Mouse (Mus musculus) naive thymus-derived CD4-positive, alpha-beta T cell, adult 2 months (primary cell): ENCODE measurements around the gene Sp100.
"Not testable (repeated sequence)": the region's sequence is repeated elsewhere in the genome, so short reads cannot be mapped to it uniquely, and the experiment has no call there.

Experiments
- DNase-seq: peaks from one replicate; pipeline ENCODE4 v3.0.0-alpha.2; 2011; ENCODE audit warnings: low read depth

The Sp100 gene

DNA sequence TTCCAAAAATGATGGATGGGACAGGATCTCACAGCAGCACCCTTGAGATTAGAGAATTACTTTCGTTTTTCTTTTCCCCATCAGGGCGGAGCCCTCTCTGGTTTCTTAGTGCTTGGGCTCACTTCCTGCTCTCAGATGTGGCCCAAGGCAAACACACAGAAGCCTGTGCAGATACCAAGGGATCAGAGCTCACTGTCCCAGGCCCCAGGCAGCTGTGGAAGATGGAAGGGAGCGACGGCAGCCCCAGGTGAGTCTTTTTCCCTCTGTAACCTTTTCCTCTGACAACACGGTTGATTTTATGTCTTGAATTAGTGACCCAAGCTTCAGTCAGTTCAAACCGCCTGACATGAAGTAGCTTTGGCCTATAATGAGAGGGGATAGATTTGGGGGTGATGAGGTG lies at the start of gene Sp100:
Gene Sp100 (plus strand): TSS at position 108 of the 400 bp plus-strand sequence.
- DNase-seq, result peak; percentile 72

DNA sequence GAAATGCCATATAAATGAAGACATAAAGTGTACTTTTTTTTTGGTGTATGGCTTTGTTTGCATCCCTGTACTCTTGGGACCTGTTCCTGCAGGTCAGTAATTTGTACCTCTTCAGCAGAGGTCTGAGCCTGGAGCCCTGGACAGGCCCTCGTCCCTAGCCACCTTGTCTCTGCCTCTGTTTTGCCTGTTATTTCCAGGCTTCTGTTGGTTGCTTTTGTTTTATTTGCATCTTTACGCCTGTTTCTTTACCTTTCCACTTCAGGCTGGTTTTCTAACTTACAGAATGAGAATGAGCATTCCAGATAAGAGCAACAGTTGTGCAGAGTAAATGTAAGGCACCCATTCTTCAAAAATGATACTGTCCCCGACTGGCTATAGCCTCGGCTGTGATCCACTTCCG lies 49.7 kb upstream of the Sp100 start, which contains the start of gene Sp140:
Gene Sp140 (plus strand): TSS at position 301 of the 400 bp plus-strand sequence.
- DNase-seq, result not testable (repeated sequence)

DNA sequence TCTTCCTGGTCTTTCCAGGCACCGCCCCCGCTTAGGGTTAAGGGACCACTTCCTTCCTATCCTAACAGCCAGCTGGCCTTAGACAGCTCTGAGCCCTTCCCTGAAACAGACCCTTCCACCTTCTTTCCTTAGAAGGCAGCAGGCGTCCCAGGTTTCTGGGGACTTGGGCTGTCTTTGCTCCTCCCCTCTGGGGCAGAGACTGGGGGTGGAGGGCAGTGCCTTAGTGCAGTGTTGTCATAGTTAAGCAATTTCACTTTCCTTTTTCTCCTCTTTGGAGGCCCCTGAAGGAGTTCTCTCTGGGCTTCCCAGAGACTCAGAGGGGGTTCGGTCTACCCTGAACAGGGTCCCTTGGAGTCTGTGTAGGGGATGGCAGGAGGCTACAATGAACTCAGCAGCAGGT lies 49.0 kb upstream of the Sp100 start:
- peak; percentile 44 for DNase-seq

DNA sequence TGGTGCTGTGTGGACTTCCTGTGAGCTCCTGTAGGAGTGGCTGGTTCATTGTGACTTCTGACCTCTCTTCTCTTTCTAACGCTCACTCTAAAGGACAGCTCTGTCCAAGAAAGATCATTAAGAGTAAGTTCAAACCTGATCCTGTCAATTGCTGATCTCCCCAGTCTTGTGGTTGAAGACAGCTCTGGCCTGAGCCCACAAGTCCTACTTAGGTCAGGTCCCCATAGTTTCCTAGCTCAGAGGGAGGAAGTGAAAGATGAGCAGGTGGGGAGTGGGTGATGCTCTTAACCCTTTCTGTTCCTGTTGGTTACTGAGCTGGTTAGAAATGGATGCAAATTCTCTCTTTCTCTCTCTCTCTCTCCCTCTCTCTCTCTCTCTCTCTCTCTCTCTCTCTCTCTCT lies 45.4 kb upstream of the Sp100 start:
- not testable (repeated sequence) for DNase-seq

DNA sequence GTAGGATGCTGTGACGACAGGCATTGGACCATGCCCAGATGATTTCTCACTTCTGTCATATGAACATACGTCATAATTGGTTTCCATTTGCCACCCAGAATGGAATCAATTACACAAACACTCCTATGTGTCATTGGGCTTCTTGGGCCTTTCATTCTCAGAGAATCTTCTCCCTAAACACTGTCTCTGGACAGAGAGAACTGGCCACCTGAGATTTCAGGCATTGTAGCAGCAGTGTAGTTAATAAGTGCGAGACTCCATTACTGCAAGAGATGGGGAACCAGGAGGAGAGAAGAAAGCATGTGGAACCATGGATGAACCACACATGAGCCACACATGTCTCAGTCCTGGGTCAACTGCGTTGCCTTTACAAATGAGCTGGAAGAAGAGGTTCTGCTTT lies 41.4 kb upstream of the Sp100 start:
- DNase-seq, result not testable (repeated sequence)

DNA sequence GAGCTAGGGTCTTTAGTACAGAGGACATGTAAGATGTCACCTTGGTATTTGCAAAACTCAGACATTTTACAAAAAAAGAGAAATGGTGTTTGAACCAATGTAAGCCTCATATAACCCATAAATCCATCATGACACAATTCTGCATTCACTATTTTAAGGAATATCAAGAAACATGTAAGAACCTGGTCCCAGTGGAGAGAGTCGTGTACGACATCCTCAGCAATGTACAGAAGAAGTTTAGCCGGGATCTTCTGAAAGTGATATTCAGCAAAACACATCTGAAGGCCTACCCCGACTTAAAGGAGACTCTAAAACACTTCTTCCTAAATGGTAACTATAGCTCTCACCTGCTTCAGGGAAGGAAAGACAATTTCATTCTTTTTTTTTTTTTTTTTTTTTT lies 39.2 kb upstream of the Sp100 start:
- not testable (repeated sequence) for DNase-seq

DNA sequence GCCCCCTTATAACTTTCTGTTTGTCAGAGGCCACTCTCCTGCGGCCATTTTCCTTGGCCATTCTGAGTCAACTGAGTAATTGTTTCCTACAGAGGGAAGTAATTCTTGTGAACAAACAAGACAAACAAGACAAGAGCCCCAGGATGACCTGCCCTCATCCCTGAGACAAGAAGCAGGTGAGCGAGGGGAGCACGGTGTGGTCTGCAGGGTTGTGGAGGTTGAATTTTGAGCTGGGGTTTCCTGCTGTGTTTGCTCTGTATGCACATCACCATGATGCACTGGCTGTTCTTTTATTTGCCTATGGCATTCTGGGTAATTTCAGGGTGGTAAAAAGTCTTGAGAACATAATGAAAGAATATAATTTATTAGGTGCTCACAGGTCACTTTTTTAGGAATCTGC lies 34.7 kb upstream of the Sp100 start:
- not testable (repeated sequence) for DNase-seq

DNA sequence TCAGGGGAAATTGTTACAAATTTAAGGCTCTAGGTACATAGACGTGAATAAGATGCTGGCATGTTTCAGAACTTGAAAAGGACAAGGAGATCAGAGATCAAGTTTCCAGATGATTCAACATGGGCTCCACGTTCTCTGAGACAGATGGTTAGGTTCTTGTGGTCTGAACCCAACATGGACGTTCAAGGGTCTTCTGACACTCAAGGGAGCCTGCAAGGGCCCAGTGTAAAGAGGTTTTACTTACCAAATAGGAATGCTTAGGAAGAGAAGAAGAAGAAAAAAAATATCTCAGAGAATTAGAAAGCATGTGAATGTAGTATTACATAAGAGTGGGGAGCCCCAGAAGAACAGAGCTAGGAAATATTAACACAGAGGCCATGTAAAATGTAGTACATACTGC lies 34.0 kb upstream of the Sp100 start:
- DNase-seq, result not testable (repeated sequence)

DNA sequence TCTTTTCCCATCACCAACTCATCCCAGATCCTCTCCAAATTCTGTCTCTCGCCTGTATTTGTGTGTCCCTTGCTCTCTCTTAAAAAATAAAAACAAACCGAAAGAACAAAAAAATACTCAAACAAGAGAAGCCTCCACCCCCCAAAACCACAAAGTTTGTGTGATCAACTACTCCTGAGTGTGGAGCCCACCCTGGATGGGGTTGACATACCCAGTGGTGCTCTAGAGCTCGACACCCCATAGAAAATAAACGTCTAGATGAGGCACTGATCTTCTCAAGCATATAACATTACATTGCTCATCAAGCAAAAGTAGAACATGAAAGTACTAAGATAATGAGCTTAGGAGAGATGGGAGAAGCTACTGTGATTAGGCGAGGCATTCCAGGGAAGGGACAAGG lies 32.6 kb upstream of the Sp100 start:
- not testable (repeated sequence) for DNase-seq

DNA sequence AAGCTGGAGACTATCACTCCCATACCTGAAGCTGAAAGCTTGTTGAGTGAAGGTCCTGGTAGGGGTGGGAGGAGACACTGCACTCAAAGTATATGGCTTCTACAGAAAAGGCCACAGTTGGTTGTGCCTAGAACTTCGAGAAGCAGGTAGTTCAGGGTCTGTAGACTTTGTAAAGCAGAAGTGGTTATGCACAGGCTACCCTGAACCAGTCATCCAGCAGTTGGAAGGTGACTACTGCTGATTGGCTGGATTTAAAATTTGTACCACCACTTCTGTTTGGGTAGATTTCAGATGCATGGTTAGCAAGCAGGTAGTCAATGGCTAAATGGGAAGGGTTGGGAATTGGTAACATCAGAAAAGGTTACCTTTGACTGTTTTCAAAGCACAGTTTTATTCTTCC lies 31.1 kb upstream of the Sp100 start:
- not testable (repeated sequence) for DNase-seq

DNA sequence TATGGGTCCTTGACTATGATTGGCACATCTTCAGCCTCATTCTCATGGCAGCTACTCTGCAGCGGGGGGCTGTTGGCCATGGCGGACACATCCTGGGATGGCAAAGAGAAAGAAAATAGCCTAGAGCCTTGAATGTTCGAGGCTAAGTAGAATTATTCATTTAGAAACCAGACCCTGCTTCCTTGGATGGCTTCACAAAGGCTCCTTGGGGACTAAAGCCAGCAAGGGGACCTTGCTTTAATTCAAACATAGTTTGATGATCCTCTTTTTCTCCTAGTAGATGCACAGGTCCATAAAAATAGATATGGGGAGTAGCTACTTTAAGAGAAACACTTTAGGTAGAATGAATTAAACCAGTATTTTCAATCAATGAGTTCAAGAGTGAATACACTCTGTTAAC lies 12.9 kb upstream of the Sp100 start:
- not testable (repeated sequence) for DNase-seq

DNA sequence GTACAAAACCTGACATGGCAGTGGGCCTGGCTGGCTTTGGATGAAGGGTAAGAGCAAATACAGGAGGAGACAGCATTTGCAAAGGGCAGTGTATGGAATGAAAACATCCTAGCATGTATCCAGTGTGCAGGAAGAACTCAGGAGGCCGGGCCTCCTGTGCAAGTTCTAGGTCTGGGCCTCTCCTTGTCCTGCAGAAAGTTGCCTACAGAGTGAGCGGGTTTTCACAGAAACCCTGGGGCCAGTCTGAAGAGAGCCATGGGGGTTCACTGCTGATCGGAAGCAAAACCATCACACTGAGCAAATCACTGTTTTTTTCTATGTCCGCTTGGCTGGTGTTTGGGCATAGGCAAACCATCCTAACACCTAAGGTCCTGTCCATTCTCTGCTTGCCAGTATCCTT lies 11.6 kb upstream of the Sp100 start:
- DNase-seq, result not testable (repeated sequence)

DNA sequence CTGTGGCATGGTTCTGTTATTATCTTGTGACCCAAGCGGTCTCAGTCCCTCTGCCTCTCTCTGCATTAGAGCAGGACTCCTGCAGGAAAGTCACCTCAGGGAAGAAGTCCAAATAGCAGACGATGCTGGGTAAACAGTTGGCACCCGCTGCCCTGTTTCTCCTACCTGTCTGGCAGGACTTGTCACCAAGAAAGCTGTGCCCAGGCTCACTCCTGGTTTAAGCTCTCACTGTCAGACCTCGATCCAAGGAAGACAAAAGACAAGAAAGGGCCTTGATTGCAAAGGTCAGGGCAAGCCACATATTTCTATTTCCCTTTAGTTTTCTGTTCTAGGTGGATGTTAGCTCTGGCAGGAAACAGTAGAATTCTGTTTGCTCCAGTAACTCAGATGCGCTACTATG lies 736 bp downstream of the Sp100 start:
- not testable (repeated sequence) for DNase-seq

DNA sequence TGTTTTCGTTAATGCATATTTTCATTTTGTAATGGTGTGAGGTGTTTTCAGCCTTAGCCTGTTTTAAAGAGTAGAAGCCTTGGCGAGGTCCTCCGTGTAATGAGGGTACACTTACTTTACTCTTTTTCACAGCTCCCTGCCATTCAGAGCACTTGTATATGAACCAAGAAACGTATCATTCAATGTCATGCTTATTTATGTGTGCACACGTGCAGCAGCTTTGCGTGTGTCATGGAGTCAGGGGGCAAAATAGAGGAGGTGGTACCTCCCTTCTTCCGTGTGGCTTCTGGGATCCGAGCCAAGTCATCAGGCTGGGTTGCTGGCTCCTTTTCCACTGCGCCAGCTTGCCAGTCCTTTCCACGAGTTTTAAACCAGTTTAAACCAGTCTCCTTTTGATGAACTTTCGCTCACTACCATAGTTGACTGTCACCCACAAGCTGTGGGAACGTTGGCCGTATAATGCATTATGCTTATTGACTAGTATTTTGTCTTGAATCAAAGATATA lies 2.0 kb downstream of the Sp100 start:
- DNase-seq, result peak; percentile 53

DNA sequence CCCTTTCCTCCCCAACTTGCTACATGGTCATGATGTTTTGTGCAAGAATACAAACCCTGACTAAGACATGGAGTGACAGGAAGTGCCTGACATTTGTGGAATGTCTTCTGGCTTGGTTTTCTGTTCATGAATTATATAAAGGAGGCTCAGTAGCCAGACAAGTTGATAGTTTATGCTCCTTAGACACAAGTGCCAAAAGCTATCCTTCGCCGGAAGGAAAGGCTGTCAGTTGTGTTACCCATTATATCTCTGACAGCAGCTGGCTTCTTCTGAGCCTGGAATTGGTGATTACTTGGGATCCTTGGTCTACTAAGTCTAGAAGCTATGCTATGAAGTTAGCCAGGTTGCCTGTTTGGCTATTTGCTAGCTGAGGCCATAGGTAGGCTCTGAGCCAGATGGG lies 7.4 kb downstream of the Sp100 start:
- not testable (repeated sequence) for DNase-seq

DNA sequence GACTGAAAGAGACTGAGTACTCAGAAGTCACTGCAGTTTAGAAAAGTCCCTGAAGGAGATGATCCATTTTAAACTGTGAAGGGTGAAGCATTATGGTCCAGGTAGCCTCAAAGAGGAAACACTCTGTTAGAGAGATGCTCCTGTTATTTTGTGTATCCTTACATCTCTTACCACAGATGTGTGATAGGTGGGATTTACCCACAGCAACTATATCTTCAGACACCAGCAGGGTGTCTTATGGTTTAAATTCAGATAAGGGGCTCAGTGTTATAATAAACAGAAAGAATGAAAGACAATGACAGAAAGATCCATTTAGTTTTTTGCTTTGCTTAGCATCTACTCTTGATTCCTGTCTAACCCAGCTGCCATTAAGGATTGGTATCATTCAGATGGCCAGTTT lies 14.5 kb downstream of the Sp100 start:
- DNase-seq, result no peak

DNA sequence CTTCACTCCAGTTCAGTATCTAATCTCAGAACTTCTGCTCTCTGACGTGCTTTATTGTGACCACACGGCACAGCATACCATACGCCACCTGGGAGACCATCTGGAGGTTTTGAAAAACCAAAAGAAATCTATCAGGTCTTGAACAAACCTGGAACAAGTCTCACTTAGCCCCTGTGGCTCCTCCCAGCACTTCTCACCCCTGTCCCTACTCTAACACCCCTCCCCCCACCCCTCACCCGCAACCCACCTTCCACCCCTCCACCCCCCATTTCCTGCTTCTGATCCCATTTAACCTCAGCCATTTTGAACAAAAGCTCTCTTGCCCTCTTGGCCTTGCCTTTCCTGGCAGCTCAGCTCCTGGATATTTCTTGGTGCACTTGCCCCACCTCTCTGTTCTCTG lies 30.4 kb downstream of the Sp100 start:
- peak; percentile 59 for DNase-seq

DNA sequence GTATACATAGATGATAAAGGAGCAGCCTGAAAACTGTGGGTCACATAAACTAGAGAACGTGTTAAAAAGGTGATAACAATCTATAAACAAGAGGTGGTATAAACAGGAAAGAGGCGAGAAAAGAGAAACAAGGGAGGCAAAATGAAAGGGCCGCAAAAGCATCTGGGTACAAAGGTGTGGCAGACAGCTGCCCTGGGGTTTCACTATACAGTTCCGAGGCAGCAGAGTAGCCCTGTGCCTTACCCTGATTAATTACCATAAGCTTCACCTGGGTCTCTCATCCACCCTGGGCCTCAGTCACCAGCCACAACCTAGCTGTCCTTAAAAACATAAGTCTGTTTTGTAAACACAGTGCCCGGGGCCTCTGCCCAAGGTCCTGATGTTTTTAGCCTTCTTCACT lies 36.9 kb downstream of the Sp100 start:
- DNase-seq, result peak; percentile 65

DNA sequence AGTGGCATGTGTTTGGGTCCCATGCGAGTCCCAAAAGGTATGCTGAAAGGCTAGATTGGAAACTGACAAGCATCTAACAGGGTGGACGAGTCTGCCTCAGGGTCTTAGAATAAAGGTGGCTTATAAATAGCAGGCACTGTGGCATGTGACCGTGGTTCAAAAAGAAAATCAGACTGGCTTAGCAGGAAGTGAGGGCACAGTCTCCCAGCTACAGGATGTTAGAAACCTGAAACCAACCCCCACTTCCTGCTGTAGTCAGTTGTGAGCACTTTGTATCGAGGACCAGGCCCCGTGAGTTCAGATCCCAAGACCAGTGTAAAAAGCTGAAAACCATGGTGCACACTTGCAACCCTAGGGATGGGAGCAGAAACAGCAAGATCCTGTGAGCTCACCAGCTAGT lies 37.6 kb downstream of the Sp100 start:
- DNase-seq, result peak; percentile 88

DNA sequence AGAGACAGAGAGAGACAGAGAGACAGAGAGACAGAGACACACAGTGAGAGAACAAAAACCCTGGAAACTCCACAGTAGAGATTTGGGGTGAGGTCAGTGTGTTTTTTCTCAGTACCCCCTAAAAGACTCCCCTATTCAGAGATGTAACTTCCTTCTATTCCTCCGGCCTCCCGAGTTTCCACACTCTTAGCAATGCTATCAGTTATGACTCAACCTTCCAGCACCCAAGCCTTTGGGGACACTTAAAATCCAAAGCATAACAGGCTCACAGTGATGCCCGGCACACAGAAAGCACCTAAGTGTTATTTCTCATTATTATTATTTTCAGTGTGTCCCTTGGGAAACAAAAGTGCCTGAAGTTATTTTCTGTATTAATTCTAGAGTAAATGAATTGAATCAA lies 40.8 kb downstream of the Sp100 start:
- no peak for DNase-seq

DNA sequence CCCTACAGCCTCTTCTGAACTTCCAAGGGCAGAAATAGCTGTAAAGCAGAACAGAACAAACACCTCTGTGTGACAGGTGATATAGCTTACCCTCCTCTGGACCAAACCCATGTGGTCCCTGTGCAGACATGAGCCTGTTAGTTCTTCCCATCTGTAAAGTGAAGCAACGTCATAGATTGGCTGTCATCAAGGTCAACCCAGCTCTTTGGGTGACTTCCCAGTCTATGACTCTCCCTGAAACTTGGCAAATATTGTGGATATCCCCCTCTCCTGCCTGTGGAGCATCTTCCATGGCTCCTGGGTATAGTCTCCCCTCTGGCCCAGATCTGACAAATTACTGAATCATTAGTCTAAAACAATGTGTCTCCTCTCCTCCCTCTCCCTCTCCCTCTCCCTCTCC lies 42.5 kb downstream of the Sp100 start:
- DNase-seq, result no peak

DNA sequence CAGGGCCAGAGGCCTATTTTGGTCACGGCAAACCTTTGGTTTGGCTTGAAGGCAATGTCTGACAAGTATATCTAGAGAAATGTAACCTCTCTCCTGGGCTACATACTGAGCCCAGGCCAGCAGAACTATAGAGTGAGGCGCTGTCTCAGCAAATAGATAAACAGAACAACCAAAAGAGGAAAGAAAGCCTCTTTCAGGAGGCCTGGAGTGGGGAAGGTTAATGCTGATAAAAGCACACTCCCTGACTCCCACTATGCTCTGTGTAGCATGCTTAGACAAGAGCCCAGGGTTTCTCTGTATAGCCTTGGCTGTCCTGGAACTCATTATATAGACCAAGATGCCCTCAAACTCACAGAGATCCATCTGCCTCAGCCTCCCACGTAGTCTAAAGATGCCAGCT lies 43.5 kb downstream of the Sp100 start:
- no peak for DNase-seq

DNA sequence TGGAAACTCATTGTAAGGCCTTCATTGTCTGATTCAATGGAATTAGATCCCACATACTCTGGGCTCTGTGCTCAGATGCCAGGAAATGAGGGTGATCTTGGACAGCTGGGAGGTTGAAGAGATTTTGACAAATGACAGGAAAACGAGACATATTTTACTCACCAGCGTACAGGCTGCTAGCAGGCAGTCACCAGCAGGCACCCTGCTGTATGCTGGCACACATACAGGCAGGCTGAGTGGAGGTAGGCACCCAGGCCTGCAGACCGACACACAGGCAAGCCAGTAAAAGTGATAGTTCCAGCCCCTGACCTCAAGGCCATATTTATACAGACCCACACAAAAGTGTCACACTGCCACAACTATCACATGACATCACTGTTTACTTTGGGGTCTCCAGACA lies 45.9 kb downstream of the Sp100 start:
- DNase-seq, result no peak

DNA sequence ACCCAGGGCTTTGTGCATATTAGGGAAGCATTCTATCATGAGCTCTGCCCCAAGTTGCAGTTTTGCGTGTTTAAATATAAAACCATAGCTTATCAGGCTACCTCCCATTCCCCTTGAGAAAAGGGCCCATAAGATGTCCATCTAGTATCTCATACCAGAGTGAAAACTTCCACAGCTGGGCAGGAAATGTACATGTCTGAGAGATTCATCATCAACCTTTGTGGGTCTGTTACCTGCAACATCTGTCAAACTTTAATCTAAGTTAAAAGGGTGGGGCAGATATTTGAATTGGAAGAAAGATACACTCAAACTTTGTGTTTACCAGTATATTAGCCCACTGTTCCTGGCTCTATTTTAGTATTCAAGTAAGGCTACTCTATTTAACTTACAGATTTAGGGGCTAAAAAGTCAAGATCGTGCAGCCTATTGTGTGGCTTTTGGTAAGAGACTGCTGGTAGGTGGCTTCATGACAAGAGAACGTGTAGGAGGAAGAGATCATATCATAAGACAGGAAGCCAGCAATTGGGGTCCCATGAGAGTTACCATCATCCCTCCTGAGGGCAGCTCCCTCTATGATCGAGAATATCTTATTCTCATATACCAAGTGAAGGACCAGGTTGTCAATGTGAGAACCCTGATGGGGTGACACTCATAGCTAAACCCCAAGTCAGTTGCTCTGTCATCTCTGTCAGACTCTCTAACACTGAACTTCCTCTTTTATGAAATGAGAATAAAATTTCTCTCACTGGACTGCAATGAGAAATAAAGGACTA lies 48.1 kb downstream of the Sp100 start:
- DNase-seq, result peak; percentile 54
